Mouse (Mus musculus): ENCODE measurements around the gene Pilrb1. TPM values are rescaled to one million over a fixed set of nuclear protein-coding genes. Genes with fewer than 3 reads are reported as not detected.

The Pilrb1 gene
- polyA plus RNA-seq, 1 experiment from 2014 or later: not detected

- H3K27ac ChIP-seq (replicated peaks): no peak overlapping the region
- H3K9ac ChIP-seq: no peak overlapping the region
- no peaks in the 10 kb centered on the region for H3K27me3 ChIP-seq
- no peak overlapping the region for H3K4me3 ChIP-seq
- no peaks in the 10 kb centered on the region for H3K36me3 ChIP-seq
- no peak overlapping the region for H3K4me2 ChIP-seq
- 82% methylated on average over 2 of the region's 2 CpGs for WGBS
- no peak for ATAC-seq (ENCODE audit: low read depth)
- no peaks in the 10 kb centered on the region for H3K9me3 ChIP-seq
- no peaks in the 10 kb centered on the region for H3K4me1 ChIP-seq (replicated peaks)
These were observed 31.9 kb downstream of the Pilrb1 start for GRCm38 (mm10) chr5:137825971-137826370.

DNA sequence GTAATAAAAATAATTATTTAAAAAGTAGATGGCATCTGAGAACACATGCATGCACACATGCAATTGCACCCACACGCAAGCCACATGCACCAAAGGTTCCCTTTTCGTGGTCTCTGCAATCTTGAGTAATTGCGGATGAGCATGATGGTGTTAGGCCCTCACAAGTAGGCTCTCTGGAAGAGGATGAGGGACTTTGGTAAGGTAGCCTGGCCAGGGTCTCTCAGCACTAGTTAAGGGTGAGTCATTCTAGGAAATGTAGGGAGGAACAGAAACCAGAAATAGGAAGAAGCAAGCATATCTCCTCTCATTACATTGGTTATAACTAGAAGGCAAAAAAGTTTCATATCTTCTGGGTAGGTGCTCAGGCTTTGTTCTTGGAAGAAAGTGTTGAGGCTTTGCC lies 32.9 kb downstream of the Pilrb1 start:
- Histone ChIP-seq H3K27me3 (no peaks in the 10 kb centered on the region), H3K4me1 (replicated peaks) (no peaks in the 10 kb centered on the region), H3K9ac (no peak overlapping the region), H3K4me2 (no peak overlapping the region), H3K36me3 (no peaks in the 10 kb centered on the region), H3K9me3 (no peaks in the 10 kb centered on the region), H3K27ac (replicated peaks) (no peak overlapping the region), H3K4me3 (no peak overlapping the region)
- 91% methylated on average over 3 of the region's 3 CpGs for WGBS
- no peak for ATAC-seq (ENCODE audit: low read depth)

DNA sequence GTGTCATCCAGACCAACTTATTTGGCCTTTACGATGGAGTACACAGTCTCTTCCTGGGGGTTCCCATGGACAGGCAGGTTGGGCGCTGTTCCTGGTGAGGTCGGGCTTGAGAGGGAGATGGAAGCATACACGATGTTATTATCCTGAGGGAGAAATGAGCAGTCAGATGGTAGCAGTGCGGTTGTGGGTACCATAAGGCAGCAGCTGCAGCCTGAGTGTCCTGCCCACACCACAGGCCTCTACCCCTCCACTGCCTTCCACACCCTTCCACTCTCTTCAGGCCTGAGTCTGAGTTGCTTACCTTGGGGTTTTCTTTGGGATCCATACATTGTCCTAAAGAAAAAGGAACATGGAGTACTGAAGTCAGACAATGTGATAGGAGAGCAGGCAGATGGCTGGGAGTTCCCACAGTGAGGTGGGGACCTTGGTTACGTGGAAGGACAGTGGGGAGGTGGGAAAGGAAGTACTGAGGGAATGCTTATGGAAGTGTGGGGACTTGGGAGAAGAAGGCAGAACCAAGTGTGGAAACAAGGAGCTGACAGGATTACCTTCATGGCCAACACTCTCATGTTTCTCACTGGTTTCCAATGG lies 34.4 kb downstream of the Pilrb1 start:
- no peak for ATAC-seq (ENCODE audit: low read depth)
- Histone ChIP-seq H3K4me1 (replicated peaks) (no peaks in the 10 kb centered on the region), H3K9ac (no peak overlapping the region), H3K9me3 (no peaks in the 10 kb centered on the region), H3K4me2 (no peak overlapping the region), H3K4me3 (no peak overlapping the region), H3K27me3 (no peaks in the 10 kb centered on the region), H3K36me3 (no peaks in the 10 kb centered on the region), H3K27ac (replicated peaks) (no peak overlapping the region)
- 79% methylated on average over 6 of the region's 6 CpGs for WGBS

DNA sequence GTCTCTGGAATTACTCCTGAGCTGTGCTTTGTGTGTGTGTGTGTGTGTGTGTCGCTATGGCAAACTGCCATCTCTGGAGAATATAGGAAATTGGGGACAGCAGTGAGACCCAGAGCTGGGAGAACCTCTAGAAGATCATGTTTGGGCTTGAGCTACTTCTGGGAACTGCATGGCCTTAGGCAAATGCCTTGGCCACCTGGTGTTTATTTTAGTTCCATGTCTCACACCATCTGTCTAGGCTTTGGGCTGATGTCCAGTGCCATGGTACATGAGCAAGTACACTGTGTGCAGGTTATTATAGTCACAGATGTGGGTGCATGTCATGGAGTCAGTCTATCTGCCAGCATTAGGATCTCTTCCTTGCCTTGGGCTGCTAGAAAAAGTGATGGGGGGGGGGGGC lies 35.3 kb downstream of the Pilrb1 start:
- ATAC-seq (ENCODE audit: low read depth): no peak
- no peaks in the 10 kb centered on the region for H3K36me3 ChIP-seq
- no peaks in the 10 kb centered on the region for H3K9me3 ChIP-seq
- no peak overlapping the region for H3K4me2 ChIP-seq
- no peak overlapping the region for H3K4me3 ChIP-seq
- WGBS: 88% methylated on average over 1 of the region's 1 CpGs
- no peak overlapping the region for H3K9ac ChIP-seq
- no peaks in the 10 kb centered on the region for H3K4me1 ChIP-seq (replicated peaks)
- no peaks in the 10 kb centered on the region for H3K27me3 ChIP-seq
- no peak overlapping the region for H3K27ac ChIP-seq (replicated peaks)

GRCm38 (mm10) chr5:137822126-137822525 lies 35.8 kb downstream of the Pilrb1 start:
- Histone ChIP-seq H3K4me2 (no peak overlapping the region), H3K36me3 (no peaks in the 10 kb centered on the region), H3K4me1 (replicated peaks) (no peaks in the 10 kb centered on the region), H3K27me3 (no peaks in the 10 kb centered on the region), H3K9me3 (no peaks in the 10 kb centered on the region), H3K4me3 (no peak overlapping the region), H3K9ac (no peak overlapping the region), H3K27ac (replicated peaks) (no peak overlapping the region)
- no peak for ATAC-seq (ENCODE audit: low read depth)
- 64% methylated on average over 4 of the region's 4 CpGs for WGBS

GRCm38 (mm10) chr5:137817466-137818222 lies 40.3 kb downstream of the Pilrb1 start:
- no peaks in the 10 kb centered on the region for H3K36me3 ChIP-seq
- no peak overlapping the region for H3K9ac ChIP-seq
- WGBS: 73% methylated on average over 4 of the region's 4 CpGs
- no peak overlapping the region for H3K27ac ChIP-seq (replicated peaks)
- H3K4me3 ChIP-seq: no peak overlapping the region
- H3K4me2 ChIP-seq: no peak overlapping the region
- no peaks in the 10 kb centered on the region for H3K9me3 ChIP-seq
- H3K27me3 ChIP-seq: no peaks in the 10 kb centered on the region
- ATAC-seq (ENCODE audit: low read depth): no peak
- H3K4me1 ChIP-seq (replicated peaks): no peaks in the 10 kb centered on the region

- Histone ChIP-seq H3K9ac (no peak overlapping the region), H3K27ac (replicated peaks) (no peak overlapping the region), H3K36me3 (no peaks in the 10 kb centered on the region), H3K4me3 (no peak overlapping the region), H3K4me2 (no peak overlapping the region), H3K4me1 (replicated peaks) (no peaks in the 10 kb centered on the region), H3K9me3 (no peaks in the 10 kb centered on the region), H3K27me3 (no peaks in the 10 kb centered on the region)
- no peak for ATAC-seq (ENCODE audit: low read depth)
- 86% methylated on average over 5 of the region's 5 CpGs for WGBS
These were observed 49.6 kb downstream of the Pilrb1 start for GRCm38 (mm10) chr5:137808316-137808715.

- Histone ChIP-seq H3K4me2 (no peak overlapping the region), H3K36me3 (no peaks in the 10 kb centered on the region), H3K4me1 (replicated peaks) (no peaks in the 10 kb centered on the region), H3K27me3 (no peaks in the 10 kb centered on the region), H3K27ac (replicated peaks) (no peak overlapping the region), H3K9me3 (no peaks in the 10 kb centered on the region), H3K9ac (no peak overlapping the region), H3K4me3 (no peak overlapping the region)
- WGBS: 72% methylated on average over 1 of the region's 1 CpGs
- ATAC-seq (ENCODE audit: low read depth): no peak
These were observed 51.7 kb downstream of the Pilrb1 start for GRCm38 (mm10) chr5:137806158-137806557.

Other genes starting within 250 kb of the Pilrb1 start
- gene Pcolce, start 244.3 kb downstream of the Pilrb1 start, polyA plus RNA-seq (2015; fragmentation: Nextera tagmentation; extraction: Ambion mirVana): 40.6 and 42.7 TPM in 2 replicates
- gene Fbxo24, start 229.1 kb downstream of the Pilrb1 start, polyA plus RNA-seq (2015; fragmentation: Nextera tagmentation; extraction: Ambion mirVana): 0.17 and 0.20 TPM in 2 replicates
- 23.8 and 24.5 TPM in 2 replicates for gene Lrch4, start 229.0 kb downstream of the Pilrb1 start, polyA plus RNA-seq (2015; fragmentation: Nextera tagmentation; extraction: Ambion mirVana)
- gene Gm20605, start 228.9 kb downstream of the Pilrb1 start, polyA plus RNA-seq (2015; fragmentation: Nextera tagmentation; extraction: Ambion mirVana): 6.7 and 7.9 TPM in 2 replicates
- gene Sap25, start 216.8 kb downstream of the Pilrb1 start, polyA plus RNA-seq (2015; fragmentation: Nextera tagmentation; extraction: Ambion mirVana): 5.6 and 6.5 TPM in 2 replicates
- gene Irs3, start 212.4 kb downstream of the Pilrb1 start, polyA plus RNA-seq (2015; fragmentation: Nextera tagmentation; extraction: Ambion mirVana): 0.20 TPM in 1 of 2 replicates, not detected in the other
- 15.5 and 16.6 TPM in 2 replicates for gene Agfg2, start 173.4 kb downstream of the Pilrb1 start, polyA plus RNA-seq (2015; fragmentation: Nextera tagmentation; extraction: Ambion mirVana)
- gene Nyap1, start 116.5 kb downstream of the Pilrb1 start, polyA plus RNA-seq (2015; fragmentation: Nextera tagmentation; extraction: Ambion mirVana): 23.4 and 25.4 TPM in 2 replicates
- 76.8 and 86.9 TPM in 2 replicates for gene Tsc22d4, start 112.4 kb downstream of the Pilrb1 start, polyA plus RNA-seq (2015; fragmentation: Nextera tagmentation; extraction: Ambion mirVana)
- gene Ppp1r35, start 79.3 kb downstream of the Pilrb1 start, polyA plus RNA-seq (2015; fragmentation: Nextera tagmentation; extraction: Ambion mirVana): 38.1 and 39.7 TPM in 2 replicates
- 9.9 and 12.3 TPM in 2 replicates for gene Mepce, start 70.5 kb downstream of the Pilrb1 start, polyA plus RNA-seq (2015; fragmentation: Nextera tagmentation; extraction: Ambion mirVana)
- gene Zcwpw1, start 70.3 kb downstream of the Pilrb1 start, polyA plus RNA-seq (2015; fragmentation: Nextera tagmentation; extraction: Ambion mirVana): 10.4 and 12.4 TPM in 2 replicates
- gene Pilra, start 21.8 kb downstream of the Pilrb1 start, polyA plus RNA-seq (2015; fragmentation: Nextera tagmentation; extraction: Ambion mirVana): 0.15 and 1.3 TPM in 2 replicates
- gene Pilrb2, start 13.7 kb upstream of the Pilrb1 start, polyA plus RNA-seq (2015; fragmentation: Nextera tagmentation; extraction: Ambion mirVana): 0.27 TPM in 1 of 2 replicates, not detected in the other
- not detected in 2 replicates for gene Cyp3a13, start 63.5 kb upstream of the Pilrb1 start, polyA plus RNA-seq (2015; fragmentation: Nextera tagmentation; extraction: Ambion mirVana)
- gene Gjc3, start 105.0 kb upstream of the Pilrb1 start, polyA plus RNA-seq (2015; fragmentation: Nextera tagmentation; extraction: Ambion mirVana): 0.21 and 0.27 TPM in 2 replicates
- not detected in 2 replicates for gene Azgp1, start 123.4 kb upstream of the Pilrb1 start, polyA plus RNA-seq (2015; fragmentation: Nextera tagmentation; extraction: Ambion mirVana)
- gene Smok3a, start 163.2 kb upstream of the Pilrb1 start, polyA plus RNA-seq (2015; fragmentation: Nextera tagmentation; extraction: Ambion mirVana): not detected in 2 replicates
- not detected in 2 replicates for gene Smok3b, start 163.3 kb upstream of the Pilrb1 start, polyA plus RNA-seq (2015; fragmentation: Nextera tagmentation; extraction: Ambion mirVana)
- gene Smok3c, start 195.1 kb upstream of the Pilrb1 start, polyA plus RNA-seq (2015; fragmentation: Nextera tagmentation; extraction: Ambion mirVana): not detected in 2 replicates
- gene Zkscan1, start 227.0 kb upstream of the Pilrb1 start, polyA plus RNA-seq (2015; fragmentation: Nextera tagmentation; extraction: Ambion mirVana): 26.1 and 26.5 TPM in 2 replicates